Mouse (Mus musculus) liver, adult 10 weeks (tissue): ENCODE results near the gene Daam2. TPM values are rescaled to one million over a fixed set of nuclear protein-coding genes. Genes with fewer than 3 reads are reported as not detected.

ENCODE experiments used
- polyA plus RNA-seq: library from polyadenylated mRNA; stranded (reverse); fragments of 350-450 nt; fragmentation: Illumina TruSeq; extraction: RNeasy Lipid Tissue Mini Kit (QIAGEN cat#74804); gene quantifications from one replicate; pipeline ENCODE4 v1.2.3, GENCODE M21; 2014; ENCODE audit warnings: low read depth, low replicate concordance

Gene Daam2
- polyA plus RNA-seq: 0.29 TPM

GRCm38 (mm10) chr17:49563830-49564470 lies at the start of gene Daam2:
TSS of gene Daam2 (minus strand) at chr17:49564343.

DNA sequence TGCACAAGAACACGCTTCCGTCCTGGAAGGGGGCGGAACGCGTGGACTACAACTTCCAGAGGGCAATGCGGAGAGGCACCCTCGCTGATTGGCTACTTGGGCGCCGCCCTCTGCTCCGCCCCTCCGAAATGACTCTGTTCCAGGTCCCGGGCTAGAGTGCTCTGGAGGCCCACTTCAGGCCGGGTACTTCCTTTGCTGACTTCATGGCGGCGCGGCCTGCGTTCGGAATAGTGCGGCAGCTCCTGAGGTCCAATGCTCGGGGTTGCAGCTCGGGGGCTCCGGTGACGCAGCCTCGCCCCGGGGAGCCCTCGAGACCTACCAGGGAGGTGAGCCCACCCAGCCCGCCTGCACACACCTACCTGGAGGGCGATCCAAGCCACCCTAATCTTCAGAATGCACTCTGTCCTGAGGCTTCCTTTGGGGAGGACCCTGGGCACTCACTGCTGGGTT lies 135.9 kb downstream of the Daam2 start, which contains the start of gene Mocs1:
Gene Mocs1 (plus strand): TSS at position 124 of the 450 bp plus-strand sequence.

Other genes with a start within 250 kb of the Daam2 start
- 13.6 TPM for gene Mocs1, start 136.0 kb downstream of the Daam2 start, polyA plus RNA-seq
- gene Kif6, start 50.8 kb upstream of the Daam2 start, polyA plus RNA-seq: not detected